Comparison of ENCODE assay signal across 8 mouse cellular contexts in the genomic region with DNA sequence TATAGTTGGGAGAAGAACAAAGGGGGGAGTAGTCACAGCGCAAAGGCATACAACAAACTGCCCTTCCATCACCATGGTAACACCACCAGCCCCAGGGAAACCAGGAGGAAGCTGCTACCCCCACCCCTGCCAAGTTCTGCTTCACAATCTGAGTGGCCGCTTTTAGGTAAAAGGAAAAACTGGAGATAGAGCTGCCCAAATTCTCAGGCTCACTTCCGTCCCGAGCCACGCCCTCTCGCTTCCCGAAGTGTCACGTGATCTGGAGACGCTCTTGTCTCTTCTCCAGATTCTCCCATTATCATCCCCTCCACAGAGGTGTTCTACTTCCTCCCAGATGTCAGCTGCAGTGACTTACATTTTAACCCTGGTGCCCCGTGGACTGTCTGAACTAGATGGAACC.
DNase-seq lines count a peak whose midpoint lies in the region; ATAC-seq and TF ChIP-seq lines count a peak whose summit lies in the region.

No protein-coding gene starts in this region.

- DNase-seq in layer of hippocampus, adult 9-11 months = peak; percentile 43
- no peak for DNase-seq in layer of hippocampus, postnatal 10 days (ENCODE audit: low spot score in 2 of 2)
- no peak for DNase-seq in forebrain, embryonic 10.5 days (ENCODE audit: extremely low spot score, low spot score)
- DNase-seq in hindbrain, postnatal 0 days (ENCODE audit: low spot score) = peak; percentile 73
- no peak for DNase-seq in ovary, postnatal 10 days (ENCODE audit: low spot score)
- no peak for DNase-seq in cerebellum, adult 9-10 months
- DNase-seq in gastrocnemius, adult 8-10 months (ENCODE audit: low spot score in 2 of 2) = no peak

- no peak overlapping the region for H3K4me3 ChIP-seq in forebrain, embryonic 10.5 days
- no peak overlapping the region for H3K4me3 ChIP-seq in hindbrain, postnatal 0 days (ENCODE audit: low read length)
- peak overlapping the region; percentile 17; the same call in 1 of the 2 replicates for H3K4me3 ChIP-seq in olfactory bulb, adult 2 months (ENCODE audit: insufficient read depth, low read depth, low read length)

- H3K27me3 ChIP-seq in forebrain, embryonic 10.5 days (ENCODE audit: poor library complexity, severe bottlenecking) = no peaks in the 10 kb centered on the region
- H3K27me3 ChIP-seq in hindbrain, postnatal 0 days (ENCODE audit: insufficient read depth, low read length) = no peaks in the 10 kb centered on the region

- peak; percentile 74 for ATAC-seq in hindbrain, postnatal 0 days

- peak overlapping the region; percentile 30 for H3K4me2 ChIP-seq in hindbrain, postnatal 0 days (ENCODE audit: low read depth, low read length)

- H3K9me3 ChIP-seq in forebrain, embryonic 10.5 days = peaks cover 8% of the 10 kb centered on the region
- no peaks in the 10 kb centered on the region for H3K9me3 ChIP-seq in hindbrain, postnatal 0 days (ENCODE audit: low read length)

- H3K9ac ChIP-seq in hindbrain, postnatal 0 days (replicated peaks; ENCODE audit: low read length) = no peak overlapping the region

- 83% methylated on average over 10 of the region's 10 CpGs for WGBS in forebrain, embryonic 10.5 days
- 47% methylated on average over 10 of the region's 10 CpGs for WGBS in hindbrain, postnatal 0 days
- WGBS in olfactory bulb, adult 2 months = 37% methylated on average over 10 of the region's 10 CpGs

- no peak for TF ChIP-seq CTCF in hindbrain, postnatal 0 days (IDR thresholded peaks at IDR 0.05; ENCODE audit: low read depth)
- TF ChIP-seq CTCF in olfactory bulb, adult 2 months (IDR thresholded peaks at IDR 0.05; ENCODE audit: insufficient read depth, low read depth, low read length) = no peak

- peak overlapping the region; percentile 76; the same call in 1 of the 2 replicates for H3K27ac ChIP-seq in forebrain, embryonic 10.5 days
- peak overlapping the region; percentile 48; the same call in 1 of the 2 replicates for H3K27ac ChIP-seq in hindbrain, postnatal 0 days
- no peak overlapping the region for H3K27ac ChIP-seq in olfactory bulb, adult 2 months (ENCODE audit: insufficient read depth, low read depth, low read length)

- H3K36me3 ChIP-seq in forebrain, embryonic 10.5 days (replicated peaks) = no peaks in the 10 kb centered on the region
- no peaks in the 10 kb centered on the region for H3K36me3 ChIP-seq in hindbrain, postnatal 0 days (ENCODE audit: insufficient read depth, low read length)

- H3K4me1 ChIP-seq in forebrain, embryonic 10.5 days = peaks cover 26% of the 10 kb centered on the region
- H3K4me1 ChIP-seq in hindbrain, postnatal 0 days (ENCODE audit: insufficient read depth, low read length) = peaks cover 7% of the 10 kb centered on the region; the same call in 1 of the 2 replicates
- H3K4me1 ChIP-seq in olfactory bulb, adult 2 months (ENCODE audit: control insufficient read depth, insufficient read depth, low read length) = peaks cover 6% of the 10 kb centered on the region

- TF ChIP-seq POLR2A in olfactory bulb, adult 2 months (IDR thresholded peaks at IDR 0.05; ENCODE audit: insufficient read depth, low read depth, low read length) = no peak

Comparison
In these comparisons a context has a peak if more than half of its experiments do, and no peak if none do; other contexts are left out.
1. DNase-seq: peak in layer of hippocampus, adult 9-11 months (single experiment) and hindbrain, postnatal 0 days (single experiment); none in layer of hippocampus, postnatal 10 days (0 of 2), forebrain, embryonic 10.5 days (single experiment), ovary, postnatal 10 days (single experiment), cerebellum, adult 9-10 months (single experiment) and gastrocnemius, adult 8-10 months (0 of 2).